9 mouse cellular contexts compared by ENCODE assay signal in the genomic region with DNA sequence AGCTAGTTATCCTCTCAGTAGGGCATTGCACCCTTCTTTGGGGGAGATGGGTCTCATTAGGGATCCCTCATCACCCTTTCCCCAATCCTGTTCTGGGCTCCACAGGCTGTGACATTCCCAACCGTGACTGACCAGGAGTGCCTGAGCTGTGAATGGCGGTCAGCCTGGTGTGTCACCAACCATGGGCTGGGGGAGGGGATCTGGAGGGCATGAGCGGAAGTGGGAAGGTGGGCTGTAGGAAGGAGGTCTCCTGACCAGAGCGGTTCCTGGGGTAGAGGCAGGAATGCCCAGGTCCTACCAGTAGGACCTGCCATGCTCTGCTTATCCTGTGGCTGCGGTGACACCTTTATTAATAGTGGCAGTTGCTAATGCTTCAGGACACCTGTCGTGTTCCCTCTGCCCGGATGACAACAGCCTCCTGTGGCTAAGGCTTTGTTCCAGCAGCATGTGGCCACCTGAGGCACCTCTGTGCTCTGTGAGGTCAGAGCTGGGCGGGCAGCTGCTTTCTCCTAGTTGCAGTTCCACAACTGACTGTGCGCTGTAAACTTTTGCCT. TPM values are rescaled to one million over a fixed set of nuclear protein-coding genes. Genes with fewer than 3 reads are reported as not detected.
DNase-seq lines count a peak whose midpoint lies in the region; ATAC-seq and TF ChIP-seq lines count a peak whose summit lies in the region.
"Had no signal": no experiment of that assay in that cellular context is flagged by ENCODE, and none has a peak within 500 bp of the region (broad histone marks: within the 10 kb centered on the region; RNA-seq: fewer than 3 reads in every experiment).

No protein-coding gene starts in this region.

- TF ChIP-seq EP300 in CH12.LX (IDR thresholded peaks at IDR 0.05; ENCODE audit: low read length) = no peak

- in situ Hi-C loops in CH12.LX (cut with MboI; ENCODE audit: low pct_ligation_motif_present, low pct_unique_long_range_greater_than_20kb, low sequenced_read_pairs) = no loop called here

- H3K27ac ChIP-seq in heart, embryonic 11.5 days (ENCODE audit: low read depth, low read length) = peak overlapping the region; percentile 80
- H3K27ac ChIP-seq in CH12.LX (ENCODE audit: insufficient read depth, low read depth) = no peak overlapping the region
- H3K27ac ChIP-seq in forebrain, embryonic 16.5 days (ENCODE audit: low read length) = no peak overlapping the region
- no peak overlapping the region for H3K27ac ChIP-seq in liver, embryonic 15.5 days (replicated peaks)

- H3K4me2 ChIP-seq in heart, embryonic 11.5 days = peak overlapping the region; percentile 89
- peak overlapping the region; percentile 39 for H3K4me2 ChIP-seq in CH12.LX (ENCODE audit: insufficient read depth, low read depth, poor library complexity, severe bottlenecking)
- H3K4me2 ChIP-seq in forebrain, embryonic 16.5 days (ENCODE audit: low read length) = peak overlapping the region; percentile 61
- peak overlapping the region; percentile 69 for H3K4me2 ChIP-seq in liver, embryonic 15.5 days

- ATAC-seq in heart, embryonic 11.5 days (replicated peaks; ENCODE audit: insufficient number of reproducible peaks, low FRiP score, low TSS enrichment) = 0 out of 2 replicates have a peak, but pooled peaks have one; percentile 1
- no peak for ATAC-seq in forebrain, embryonic 16.5 days
- ATAC-seq in liver, embryonic 15.5 days (ENCODE audit: insufficient read depth) = no peak

- dilution Hi-C loops in CH12.LX (cut with MboI; ENCODE audit: extremely low pct_ligation_motif_present, extremely low pct_unique_long_range_greater_than_20kb, low sequenced_read_pairs) = no loop called here

- WGBS in heart, embryonic 11.5 days (ENCODE audit: insufficient replicate concordance) = 24% methylated on average over 9 of the region's 9 CpGs
- WGBS in forebrain, embryonic 16.5 days = 23% methylated on average over 9 of the region's 9 CpGs
- 24% methylated on average over 9 of the region's 9 CpGs for WGBS in liver, embryonic 15.5 days (ENCODE audit: insufficient replicate concordance)

- H3K9me3 ChIP-seq in heart, embryonic 11.5 days (replicated peaks; ENCODE audit: control insufficient read depth, low read length) = no peaks in the 10 kb centered on the region
- H3K9me3 ChIP-seq in CH12.LX (replicated peaks; ENCODE audit: low read length) = no peaks in the 10 kb centered on the region
- no peaks in the 10 kb centered on the region for H3K9me3 ChIP-seq in forebrain, embryonic 16.5 days (ENCODE audit: control insufficient read depth, low read length)
- no peaks in the 10 kb centered on the region for H3K9me3 ChIP-seq in liver, embryonic 15.5 days (replicated peaks)

- no peak for DNase-seq in heart, adult 11 months
- no peak for DNase-seq in CH12.LX (ENCODE audit: extremely low read depth)
- no peak for DNase-seq in ovary, adult 18-20 months (ENCODE audit: low spot score)
- no peak for DNase-seq in spleen, postnatal 4 days (ENCODE audit: low spot score in 2 of 2)
- no peak for DNase-seq in c-Kit-positive CD71-positive TER-119-positive erythroid progenitor cells, embryonic 14.5 days (ENCODE audit: low spot score)

- TF ChIP-seq RAD21 in CH12.LX (IDR thresholded peaks at IDR 0.05; ENCODE audit: low read depth, low read length) = no peak

- H3K4me1 ChIP-seq in heart, embryonic 11.5 days (ENCODE audit: control insufficient read depth, insufficient read depth, low read length) = peaks cover 85% of the 10 kb centered on the region
- peaks cover 12 to 26% of the 10 kb centered on the region in 2 experiments for H3K4me1 ChIP-seq in CH12.LX (ENCODE audit: control insufficient read depth in 1 of 2, insufficient read depth in 2 of 2)
- peaks cover 64% of the 10 kb centered on the region for H3K4me1 ChIP-seq in forebrain, embryonic 16.5 days (replicated peaks; ENCODE audit: control insufficient read depth, insufficient read depth, low read length)
- peaks cover 29% of the 10 kb centered on the region for H3K4me1 ChIP-seq in liver, embryonic 15.5 days (replicated peaks)

- H3K79me2 ChIP-seq in CH12.LX (replicated peaks; ENCODE audit: control insufficient read depth, extremely low read depth, insufficient read depth, poor library complexity, severe bottlenecking) = no peaks in the 10 kb centered on the region

- H3K4me3 ChIP-seq in heart, embryonic 11.5 days (ENCODE audit: low read depth, low read length) = peak overlapping the region; percentile 53
- peak overlapping the region; percentile 43 to 63 (median 52) for H3K4me3 ChIP-seq in CH12.LX (replicated peaks in 1 of 3; ENCODE audit: low read depth in 2 of 3, low read length in 2 of 3, poor library complexity in 1 of 3)
- H3K4me3 ChIP-seq in forebrain, embryonic 16.5 days (replicated peaks; ENCODE audit: low read length) = peak overlapping the region; percentile 42
- H3K4me3 ChIP-seq in liver, embryonic 15.5 days (replicated peaks) = peak overlapping the region; percentile 58

- peak; percentile 29; the same call in 1 of the 2 replicates for TF ChIP-seq POLR2A in CH12.LX (IDR thresholded peaks at IDR 0.05; ENCODE audit: low read depth, low read length)

- peak overlapping the region; percentile 67 for H3K9ac ChIP-seq in heart, embryonic 11.5 days (ENCODE audit: low read depth, low read length)
- no peak overlapping the region for H3K9ac ChIP-seq in CH12.LX (ENCODE audit: insufficient read depth, low read depth)
- H3K9ac ChIP-seq in forebrain, embryonic 16.5 days (replicated peaks; ENCODE audit: low read depth, low read length) = no peak overlapping the region
- H3K9ac ChIP-seq in liver, embryonic 15.5 days = no peak overlapping the region; the same call in 1 of the 2 replicates

- TF ChIP-seq CTCF in CH12.LX (conservative IDR thresholded peaks at IDR 0.05 in 1 of 2, IDR thresholded peaks at IDR 0.05 in 1 of 2; ENCODE audit: low read depth in 2 of 2, low read length in 2 of 2) = no peak

- no peaks in the 10 kb centered on the region for H3K27me3 ChIP-seq in heart, embryonic 11.5 days (ENCODE audit: control insufficient read depth, insufficient read depth, low read length)
- H3K27me3 ChIP-seq in CH12.LX (replicated peaks) = peaks cover 89% of the 10 kb centered on the region
- H3K27me3 ChIP-seq in forebrain, embryonic 16.5 days (replicated peaks; ENCODE audit: control insufficient read depth, insufficient read depth, low read length) = no peaks in the 10 kb centered on the region
- H3K27me3 ChIP-seq in liver, embryonic 15.5 days = no peaks in the 10 kb centered on the region

- H3K36me3 ChIP-seq in heart, embryonic 11.5 days (ENCODE audit: control insufficient read depth, insufficient read depth, low read length) = no peaks in the 10 kb centered on the region
- H3K36me3 ChIP-seq in CH12.LX (replicated peaks in 1 of 2; ENCODE audit: control insufficient read depth in 1 of 2, insufficient read depth in 1 of 2, low read length in 1 of 2) = no peaks in the 10 kb centered on the region
- H3K36me3 ChIP-seq in forebrain, embryonic 16.5 days (ENCODE audit: control insufficient read depth, insufficient read depth) = no peaks in the 10 kb centered on the region
- no peaks in the 10 kb centered on the region for H3K36me3 ChIP-seq in liver, embryonic 15.5 days (replicated peaks)

TF ChIP-seq in CH12.LX, 34 proteins besides CTCF, POLR2A, EP300 and RAD21:
- TF ChIP-seq E2F4 (IDR thresholded peaks at IDR 0.05; ENCODE audit: insufficient replicate concordance, low read depth, low read length) = no peak
- TF ChIP-seq TBP (conservative IDR thresholded peaks at IDR 0.05; ENCODE audit: low read depth, low read length) = peak; percentile 44; the same call in 1 of the 2 replicates
TF ChIP-seq in CH12.LX: peak in this region for 1.

RNA-seq across cellular contexts. Expression of a gene that starts 13.8 kb away (rescaled TPM):
- 42.8 and 46.5 TPM in 2 replicates for polyA plus RNA-seq in heart, embryonic 11.5 days (2014; fragmentation: Nextera tagmentation; extraction: Ambion mirVana)
- 0.04 TPM in 1 of 2 replicates, not detected in the other for total RNA-seq in CH12.LX (2012; rRNA removed)
- total RNA-seq in CH12.LX (2014; rRNA removed) = not detected in 2 replicates
- polyA plus RNA-seq in CH12.LX (2012; ENCODE audit: insufficient read length, low read depth) = not detected in 2 replicates
- 112 and 119 TPM in 2 replicates for polyA plus RNA-seq in forebrain, embryonic 16.5 days (2015; fragmentation: Nextera tagmentation; extraction: Ambion mirVana)
- 1.2 and 1.3 TPM in 2 replicates for polyA plus RNA-seq in liver, embryonic 15.5 days (2015; fragmentation: Nextera tagmentation; extraction: Ambion mirVana)

RNA-seq across cellular contexts. Expression of a gene that starts 54.8 kb away (rescaled TPM):
- 0.27 TPM in 1 of 2 replicates, not detected in the other for polyA plus RNA-seq in heart, embryonic 11.5 days (2014; fragmentation: Nextera tagmentation; extraction: Ambion mirVana)
- total RNA-seq in CH12.LX (2012; rRNA removed) = 1.4 and 2.1 TPM in 2 replicates
- total RNA-seq in CH12.LX (2014; rRNA removed) = 1.0 and 1.9 TPM in 2 replicates
- 4.3 and 5.7 TPM in 2 replicates for polyA plus RNA-seq in CH12.LX (2012; ENCODE audit: insufficient read length, low read depth)
- polyA plus RNA-seq in forebrain, embryonic 16.5 days (2015; fragmentation: Nextera tagmentation; extraction: Ambion mirVana) = 0.11 and 0.22 TPM in 2 replicates
- polyA plus RNA-seq in liver, embryonic 15.5 days (2015; fragmentation: Nextera tagmentation; extraction: Ambion mirVana) = 0.64 and 0.83 TPM in 2 replicates
- total RNA-seq: MEL had no signal

Comparison
In these comparisons a context has a peak if more than half of its experiments do, and no peak if none do; other contexts are left out.
1. H3K4me2 ChIP-seq: peak in every context shown above with its lines; median percentile 89 in heart, embryonic 11.5 days; 69 in liver, embryonic 15.5 days; 61 in forebrain, embryonic 16.5 days; 39 in CH12.LX.
2. RNA of a gene that starts 13.8 kb away (polyA plus RNA-seq): 112 to 119 TPM in forebrain, embryonic 16.5 days and 42.8 to 46.5 TPM in heart, embryonic 11.5 days; 1.2 to 1.3 TPM in liver, embryonic 15.5 days and not detected in CH12.LX; every median in the first group is over 10 times any median in the second.
3. Peak in every context shown above with its lines, with median percentiles within 50 percentile points of each other: H3K4me3 ChIP-seq.